Mouse (Mus musculus) thymus, adult 2 months (tissue): ENCODE measurements around the gene Tnk2. TPM values are rescaled to one million over a fixed set of nuclear protein-coding genes. Genes with fewer than 3 reads are reported as not detected.

Experiments used
- DNase-seq: peaks from one replicate; pipeline ENCODE4 v3.0.0; 2021
- H3K27ac ChIP-seq: fragments of 200-500 bp; 2 replicates; pipeline ENCODE4 v1.5.1; 2012; ENCODE audit warnings: low read length, control low read depth; ENCODE audit not compliant: control insufficient read depth, insufficient read depth
- H3K27me3 ChIP-seq: fragments of 200-500 bp; 2 replicates; pipeline ENCODE4 v1.6.1; 2012; ENCODE audit warnings: mild to moderate bottlenecking, low read length, moderate library complexity, mixed read lengths; ENCODE audit not compliant: control insufficient read depth, insufficient read depth
- H3K36me3 ChIP-seq: fragments of 200-500 bp; 2 replicates; pipeline ENCODE4 v1.6.1; 2012; ENCODE audit warnings: mild to moderate bottlenecking, low read length, moderate library complexity; ENCODE audit not compliant: control insufficient read depth, insufficient read depth
- H3K4me1 ChIP-seq: fragments of 200-500 bp; replicated peaks from 2 replicates; pipeline ENCODE4 v1.6.1; 2012; ENCODE audit warnings: low read length; ENCODE audit not compliant: control insufficient read depth, insufficient read depth
- H3K4me3 ChIP-seq: fragments of 200-500 bp; 2 replicates; pipeline ENCODE4 v1.5.1; 2012; ENCODE audit warnings: mild to moderate bottlenecking, low read length, control low read depth, moderate library complexity; ENCODE audit not compliant: control insufficient read depth, insufficient read depth
- CTCF ChIP-seq: fragments of 200-500 bp; IDR thresholded peaks from 2 replicates; pipeline ENCODE4 v1.5.1; 2012; ENCODE audit warnings: mild to moderate bottlenecking, control low read depth, low read length, moderate library complexity, borderline replicate concordance; ENCODE audit not compliant: control insufficient read depth, poor library complexity, insufficient read depth; ENCODE audit errors: extremely low read depth
- POLR2A ChIP-seq: fragments of 200-500 bp; IDR thresholded peaks from 2 replicates; pipeline ENCODE4 v1.6.1; 2012; ENCODE audit warnings: mild to moderate bottlenecking, low read length, control low read depth, moderate library complexity; ENCODE audit not compliant: control insufficient read depth, poor library complexity, insufficient read depth; ENCODE audit errors: extremely low read depth
- WGBS: fragments of 180-500 bp; shearing (Covaris S2); methylation state at CpG from one replicate; pipeline ENCODE4 v1.1.7; 2018; 5-methylcytosine and 5-hydroxymethylcytosine counted together
- polyA plus RNA-seq: library from polyadenylated mRNA; depleted of rRNA; stranded (reverse); fragments of >200 nt; gene quantifications from 2 replicates; pipeline ENCODE4 v1.2.3, GENCODE M21; 2012

Gene Tnk2
- polyA plus RNA-seq, 1 experiment, result 479 TPM

- TF ChIP-seq POLR2A (no peak), CTCF (no peak)
- H3K36me3 ChIP-seq, result peaks cover 36% of the 10 kb centered on the region
- no peaks in the 10 kb centered on the region for H3K27me3 ChIP-seq
- H3K27ac ChIP-seq, result no peak overlapping the region
- WGBS, result 91% methylated on average over 9 of the region's 9 CpGs
- H3K4me3 ChIP-seq, result no peak overlapping the region
- peaks cover 50% of the 10 kb centered on the region for H3K4me1 ChIP-seq
- no peak for DNase-seq
These were observed 23.2 kb downstream of the Tnk2 start for GRCm38 (mm10) chr16:32666671-32667551.

GRCm38 (mm10) chr16:32667552-32667872 lies 23.8 kb downstream of the Tnk2 start:
- no peak for DNase-seq
- H3K36me3 ChIP-seq, result peaks cover 36% of the 10 kb centered on the region

GRCm38 (mm10) chr16:32668030-32668429 lies 24.4 kb downstream of the Tnk2 start:
- peaks cover 46% of the 10 kb centered on the region for H3K4me1 ChIP-seq
- no peaks in the 10 kb centered on the region for H3K27me3 ChIP-seq
- H3K36me3 ChIP-seq, result peaks cover 36% of the 10 kb centered on the region
- 66% methylated on average over 10 of the region's 10 CpGs for WGBS
- H3K27ac ChIP-seq, result peak overlapping the region; percentile 76
- no peak overlapping the region for H3K4me3 ChIP-seq
- TF ChIP-seq CTCF (no peak), POLR2A (no peak)
- DNase-seq, result peak; percentile 68

More at GRCm38 (mm10) chr16:32667552-32667872, 23.8 kb downstream of the Tnk2 start:
- no peak for TF ChIP-seq POLR2A
- no peak for TF ChIP-seq CTCF
- H3K4me3 ChIP-seq, result no peak overlapping the region
- no peaks in the 10 kb centered on the region for H3K27me3 ChIP-seq
- peak overlapping the region; percentile 76 for H3K27ac ChIP-seq
- H3K4me1 ChIP-seq, result peaks cover 46% of the 10 kb centered on the region
- whole genome bisulfite sequencing, result 88% methylated on average over 3 of the region's 3 CpGs

GRCm38 (mm10) chr16:32668472-32668871 lies 24.8 kb downstream of the Tnk2 start:
- Histone ChIP-seq H3K4me1 (peaks cover 41% of the 10 kb centered on the region), H3K27ac (peak overlapping the region; percentile 41; the same call in 1 of the 2 replicates), H3K27me3 (no peaks in the 10 kb centered on the region), H3K36me3 (peaks cover 36% of the 10 kb centered on the region), H3K4me3 (no peak overlapping the region)
- 83% methylated on average over 4 of the region's 4 CpGs for WGBS
- TF ChIP-seq CTCF (peak; percentile 47; the same call in 1 of the 2 replicates), POLR2A (no peak)
- DNase-seq, result peak; percentile 71

GRCm38 (mm10) chr16:32669243-32669642 lies 25.6 kb downstream of the Tnk2 start:
- H3K36me3 ChIP-seq, result peaks cover 31% of the 10 kb centered on the region
- 99% methylated on average over 10 of the region's 10 CpGs for WGBS
- no peaks in the 10 kb centered on the region for H3K27me3 ChIP-seq
- H3K4me1 ChIP-seq, result peaks cover 34% of the 10 kb centered on the region
- H3K27ac ChIP-seq, result no peak overlapping the region
- no peak overlapping the region for H3K4me3 ChIP-seq
- DNase-seq, result no peak
- no peak for TF ChIP-seq POLR2A
- no peak for TF ChIP-seq CTCF

GRCm38 (mm10) chr16:32670354-32671124 lies 26.9 kb downstream of the Tnk2 start:
- H3K4me3 ChIP-seq, result no peak overlapping the region
- DNase-seq, result no peak
- WGBS, result 95% methylated on average over 10 of the region's 10 CpGs
- peaks cover 30% of the 10 kb centered on the region for H3K36me3 ChIP-seq
- TF ChIP-seq CTCF (no peak), POLR2A (no peak)
- H3K27me3 ChIP-seq, result no peaks in the 10 kb centered on the region
- no peak overlapping the region for H3K27ac ChIP-seq
- H3K4me1 ChIP-seq, result peaks cover 29% of the 10 kb centered on the region
